Mouse (Mus musculus): ENCODE results near the gene Lonp1.
"Not testable (repeated sequence)": the region's sequence is repeated elsewhere in the genome, so short reads cannot be mapped to it uniquely, and the experiment has no call there.

Lonp1 gene

GRCm38 (mm10) chr17:56626754-56627470, at the start of gene Lonp1:
Lonp1 (minus strand) TSS chr17:56626887.
- peak; percentile 91 for ATAC-seq (ENCODE audit: low TSS enrichment)

- peak; percentile 4; the same call in 1 of the 2 replicates for ATAC-seq (ENCODE audit: low TSS enrichment)
These were observed 47.1 kb upstream of the Lonp1 start for GRCm38 (mm10) chr17:56673647-56674416.

DNA sequence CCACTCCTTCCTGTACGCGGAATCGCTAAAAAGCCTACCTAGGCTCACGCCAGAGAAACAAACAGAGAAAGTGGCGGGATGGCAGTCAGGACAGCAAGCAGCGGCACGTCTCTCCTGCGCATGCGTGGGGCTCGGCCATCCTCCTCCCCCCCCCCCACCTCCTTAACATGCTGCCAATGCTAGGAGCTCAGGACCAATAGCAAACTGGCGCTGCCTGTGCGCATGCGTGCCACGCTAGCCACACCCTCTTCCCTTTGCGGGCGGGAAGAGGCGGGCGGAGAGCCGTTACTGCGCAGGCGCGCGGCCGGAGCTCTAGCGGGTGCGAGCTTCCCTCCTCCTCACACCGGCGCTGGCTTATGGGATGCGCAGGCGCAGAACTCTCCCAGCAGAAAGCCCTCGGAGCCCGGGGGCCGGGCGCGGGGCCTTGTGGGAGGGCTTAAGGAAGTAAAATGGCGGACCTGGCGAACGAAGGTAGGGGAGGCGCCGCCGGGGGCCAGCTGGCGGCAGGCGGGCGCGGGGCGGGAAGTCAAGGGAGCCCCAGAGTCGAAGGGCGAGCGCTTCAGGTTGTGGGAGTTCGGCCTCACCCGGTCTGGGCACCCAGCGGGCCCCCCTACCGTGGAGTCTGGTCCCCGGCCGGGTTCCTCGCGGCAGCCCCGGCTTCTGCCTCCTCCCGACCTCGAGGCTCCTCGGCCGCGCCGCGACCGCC, 46.4 kb upstream of the Lonp1 start, which contains the start of gene Ranbp3:
Ranbp3 (plus strand) TSS at position 354 of the 706 bp plus-strand sequence.
- ATAC-seq (ENCODE audit: low TSS enrichment): peak; percentile 94

GRCm38 (mm10) chr17:56669766-56670165, 43.1 kb upstream of the Lonp1 start:
- no peak for ATAC-seq (ENCODE audit: low TSS enrichment)

GRCm38 (mm10) chr17:56668384-56669144, 41.9 kb upstream of the Lonp1 start:
- peak; percentile 56 for ATAC-seq (ENCODE audit: low TSS enrichment)

GRCm38 (mm10) chr17:56667591-56667990, 40.9 kb upstream of the Lonp1 start:
- no peak for ATAC-seq (ENCODE audit: low TSS enrichment)

DNA sequence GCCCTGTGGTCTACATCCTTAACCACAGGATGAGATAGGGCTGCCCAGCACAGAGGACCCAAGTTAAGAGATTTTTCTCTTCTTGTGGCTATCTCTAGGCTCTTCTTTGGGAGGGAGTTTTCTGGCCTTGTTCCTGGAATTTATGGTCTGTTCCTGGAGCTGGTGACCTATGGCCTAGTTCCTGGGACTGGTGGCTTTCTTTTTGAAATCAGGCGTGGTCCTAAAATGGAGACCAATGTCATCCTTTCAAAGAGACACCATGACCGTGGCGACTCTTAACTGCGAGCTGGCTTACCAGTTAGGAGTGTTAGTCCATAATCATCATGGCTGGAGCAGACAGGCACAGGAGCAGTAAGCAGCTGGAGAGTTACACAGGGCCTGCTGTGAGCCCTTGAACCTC, 39.7 kb upstream of the Lonp1 start:
- ATAC-seq (ENCODE audit: low TSS enrichment): no peak

GRCm38 (mm10) chr17:56664333-56664732, 37.6 kb upstream of the Lonp1 start:
- no peak for ATAC-seq (ENCODE audit: low TSS enrichment)

- no peak for ATAC-seq (ENCODE audit: low TSS enrichment)
These were observed 37.0 kb upstream of the Lonp1 start for GRCm38 (mm10) chr17:56663659-56664058.

DNA sequence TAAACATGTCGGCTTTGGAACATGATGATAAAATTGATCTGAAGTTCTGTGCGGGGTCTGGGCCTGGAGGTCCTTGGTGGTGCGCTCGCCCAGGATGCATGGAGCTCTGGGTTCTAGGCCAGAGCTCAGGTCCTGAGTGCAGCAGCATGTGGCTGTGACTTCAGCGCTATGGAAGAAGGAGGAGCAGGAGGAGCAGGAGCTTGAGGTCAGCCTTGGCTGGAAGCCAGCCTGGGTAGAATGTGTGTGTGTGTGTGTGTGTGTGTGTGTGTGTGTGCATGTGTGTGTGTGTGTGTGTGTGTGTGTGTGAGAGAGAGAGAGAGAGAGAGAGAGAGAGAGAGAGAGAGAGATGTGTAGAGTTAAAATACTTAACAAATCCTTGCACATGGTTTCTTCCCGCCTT, 29.5 kb upstream of the Lonp1 start:
- no peak for ATAC-seq (ENCODE audit: low TSS enrichment)

- no peak for ATAC-seq (ENCODE audit: low TSS enrichment)
These were observed 28.6 kb upstream of the Lonp1 start for GRCm38 (mm10) chr17:56655311-56655710.

- no peak for ATAC-seq (ENCODE audit: low TSS enrichment)
These were observed 28.1 kb upstream of the Lonp1 start for GRCm38 (mm10) chr17:56654771-56655170.

- ATAC-seq (ENCODE audit: low TSS enrichment): no peak
These were observed 25.1 kb upstream of the Lonp1 start for GRCm38 (mm10) chr17:56651801-56652200.

- ATAC-seq (ENCODE audit: low TSS enrichment): no peak
These were observed 20.9 kb upstream of the Lonp1 start for GRCm38 (mm10) chr17:56647546-56647945.

DNA sequence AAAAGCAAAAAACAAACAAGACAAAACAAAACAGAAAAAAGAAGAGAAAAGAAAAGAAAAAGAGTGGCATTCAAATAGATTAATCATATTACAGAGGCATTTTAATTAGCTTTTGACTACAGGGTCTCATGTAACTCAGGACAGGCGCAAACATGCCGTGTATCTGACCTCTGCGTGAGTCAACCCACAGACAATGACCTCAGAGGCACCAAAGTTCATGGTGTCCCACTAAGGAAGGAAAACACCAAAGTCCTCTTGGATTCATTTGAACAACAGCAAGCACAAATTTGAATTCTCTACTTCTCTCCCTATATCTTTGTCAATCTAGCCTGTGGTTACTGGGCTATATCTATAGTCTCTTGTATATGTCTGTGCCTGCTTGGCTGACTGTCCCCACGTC, 16.6 kb upstream of the Lonp1 start:
- no peak for ATAC-seq (ENCODE audit: low TSS enrichment)

DNA sequence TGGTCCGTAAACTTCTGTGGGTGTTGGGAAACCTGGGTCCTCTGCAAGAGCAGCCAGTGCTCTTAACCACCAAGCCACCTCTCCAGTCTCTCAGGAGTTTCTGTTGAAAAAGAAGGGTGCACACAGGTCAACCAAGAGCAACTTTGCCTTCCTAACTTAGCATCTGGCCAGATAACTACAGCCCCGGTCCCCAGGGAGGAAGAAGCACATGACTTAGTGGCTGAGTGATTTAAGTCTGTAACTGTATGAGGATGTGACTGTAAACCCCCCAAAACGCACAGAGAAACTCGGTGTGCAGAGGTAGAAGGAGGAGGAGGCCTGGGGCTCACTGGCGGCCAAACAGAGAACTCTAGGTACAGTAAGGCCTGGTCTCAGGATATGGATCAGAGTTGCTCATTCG, 7.3 kb upstream of the Lonp1 start:
- ATAC-seq (ENCODE audit: low TSS enrichment): no peak

GRCm38 (mm10) chr17:56631807-56632206, 5.1 kb upstream of the Lonp1 start:
- ATAC-seq (ENCODE audit: low TSS enrichment): no peak

DNA sequence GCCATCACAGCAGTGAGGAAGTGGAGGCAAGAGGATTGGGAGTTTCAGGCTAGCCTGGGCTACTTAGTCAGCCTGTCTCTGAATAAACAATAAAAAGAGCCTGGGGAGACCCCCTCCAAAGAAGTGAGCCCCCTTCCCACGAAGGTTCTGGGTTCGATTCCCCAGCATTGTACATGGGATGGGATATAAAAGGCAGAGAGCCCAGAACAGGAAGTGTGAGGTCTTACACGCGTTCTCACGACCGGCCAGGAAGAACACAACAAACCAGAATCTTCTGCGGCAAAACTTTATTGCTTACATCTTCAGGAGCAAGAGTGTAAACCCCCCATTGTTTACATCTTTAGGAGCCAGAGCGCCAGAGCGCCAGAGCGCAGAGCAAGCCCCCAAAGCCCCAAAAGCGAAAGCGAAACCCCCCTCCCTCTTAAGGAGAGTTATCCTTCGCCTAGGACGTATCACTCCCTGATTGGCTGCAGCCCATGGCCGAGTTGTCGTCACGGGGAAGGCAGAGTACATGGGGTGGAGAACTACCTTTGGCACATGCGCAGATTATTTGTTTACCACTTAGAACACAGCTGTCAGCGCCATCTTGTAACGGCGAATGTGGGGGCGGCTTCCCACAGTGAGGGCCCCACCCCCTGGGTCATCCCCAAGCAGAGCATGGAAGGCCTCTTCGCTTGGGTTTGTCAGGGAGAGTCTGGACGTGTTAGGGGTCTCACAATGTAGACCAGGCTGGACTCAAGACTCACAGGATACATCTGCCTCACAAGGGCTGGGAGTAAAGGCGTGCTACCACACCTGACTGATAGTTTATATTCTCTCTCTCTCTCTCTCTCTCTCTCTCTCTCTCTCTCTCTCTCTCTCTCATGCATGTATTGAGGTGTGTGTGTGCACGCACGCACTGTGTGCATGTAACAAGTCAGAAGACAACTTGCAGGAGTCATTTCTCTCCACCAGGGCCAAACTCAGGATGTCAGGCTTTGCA, 3.4 kb upstream of the Lonp1 start:
- ATAC-seq (ENCODE audit: low TSS enrichment): not testable (repeated sequence)

GRCm38 (mm10) chr17:56627530-56628277, 1.0 kb upstream of the Lonp1 start, which contains the start of gene Catsperd:
Catsperd (plus strand) TSS chr17:56628143.
- no peak for ATAC-seq (ENCODE audit: low TSS enrichment)

GRCm38 (mm10) chr17:56626260-56626659, 427 bp downstream of the Lonp1 start:
- ATAC-seq (ENCODE audit: low TSS enrichment): 0 out of 2 replicates have a peak, but pooled peaks have one; percentile 1

All from frontal cortex, adult (tissue).